Mouse (Mus musculus): Measurements from ENCODE around the gene Rab5c.

GRCm38 (mm10) chr11:100728601-100729000, 9.4 kb downstream of the Rab5c start:
- TF ChIP-seq EP300 (IDR thresholded peaks at IDR 0.05; ENCODE audit: low read depth) (no peak), CTCF (IDR thresholded peaks at IDR 0.05; ENCODE audit: low read depth) (no peak)

All from liver, embryonic 14.5 days (tissue).